Mouse (Mus musculus): ENCODE data around the gene Dmrtc2. TPM values are rescaled to one million over a fixed set of nuclear protein-coding genes. Genes with fewer than 3 reads are reported as not detected.
A peak's percentile ranks its signal among the peaks of the same experiment; 100 is the strongest.

Dmrtc2 gene
- polyA plus RNA-seq, 1 experiment from 2014 or later, result not detected

- Histone ChIP-seq H3K9ac (replicated peaks; ENCODE audit: low read depth) (peak within 1 kb of the TSS; percentile 86), H3K27ac (ENCODE audit: low read length) (peak within 1 kb of the TSS; percentile 95), H3K27me3 (replicated peaks; ENCODE audit: insufficient read depth, low read length) (no peaks in the 10 kb centered on the region), H3K36me3 (ENCODE audit: insufficient read depth, low read length) (no peaks in the 10 kb centered on the region; the same call in 1 of the 2 replicates), H3K9me3 (ENCODE audit: low read length) (no peaks in the 10 kb centered on the region), H3K4me2 (replicated peaks; ENCODE audit: low read depth, low read length) (peak within 1 kb of the TSS; percentile 89), H3K4me1 (ENCODE audit: insufficient read depth, low read depth, low read length) (peaks cover 17% of the 10 kb centered on the region; the same call in 1 of the 2 replicates), H3K4me3 (ENCODE audit: low read depth, low read length) (peak within 1 kb of the TSS; percentile 74)
- TF ChIP-seq EP300 (IDR thresholded peaks at IDR 0.05) (no peak), CTCF (IDR thresholded peaks at IDR 0.05) (no peak)
- WGBS, result 4% methylated on average over 54 of the region's 68 CpGs
- DNase-seq (ENCODE audit: low spot score) (peak; percentile 91), ATAC-seq (peak; percentile 59)
These were observed 33.0 kb downstream of the Dmrtc2 start, which contains the start of gene Arhgef1 for GRCm38 (mm10) chr7:24902630-24903443. Arhgef1 (plus strand) TSS chr7:24902912.

GRCm38 (mm10) chr7:24903444-24903825, 33.6 kb downstream of the Dmrtc2 start:
- TF ChIP-seq CTCF (IDR thresholded peaks at IDR 0.05), result no peak
- peak; percentile 32; the same call in 1 of the 2 replicates for TF ChIP-seq EP300 (IDR thresholded peaks at IDR 0.05)
- peak; percentile 34 for DNase-seq (ENCODE audit: low spot score)

GRCm38 (mm10) chr7:24904070-24904483, 34.2 kb downstream of the Dmrtc2 start:
- TF ChIP-seq CTCF (IDR thresholded peaks at IDR 0.05) (peak; percentile 88), EP300 (IDR thresholded peaks at IDR 0.05) (no peak; the same call in 1 of the 2 replicates)
- WGBS, result 0% methylated on average over 30 of the region's 30 CpGs
- DNase-seq (ENCODE audit: low spot score) (peak; percentile 99), ATAC-seq (peak; percentile 95)
- no peaks in the 10 kb centered on the region for H3K9me3 ChIP-seq (ENCODE audit: low read length)
- H3K4me1 ChIP-seq (ENCODE audit: insufficient read depth, low read depth, low read length), result peaks cover 17% of the 10 kb centered on the region; the same call in 1 of the 2 replicates
- peak overlapping the region; percentile 52 for H3K9ac ChIP-seq (replicated peaks; ENCODE audit: low read depth)
- H3K4me3 ChIP-seq (ENCODE audit: low read depth, low read length), result peak overlapping the region; percentile 74
- H3K36me3 ChIP-seq (ENCODE audit: insufficient read depth, low read length), result peaks cover 7% of the 10 kb centered on the region; the same call in 1 of the 2 replicates
- peak overlapping the region; percentile 95 for H3K27ac ChIP-seq (ENCODE audit: low read length)
- no peaks in the 10 kb centered on the region for H3K27me3 ChIP-seq (replicated peaks; ENCODE audit: insufficient read depth, low read length)
- peak overlapping the region; percentile 89 for H3K4me2 ChIP-seq (replicated peaks; ENCODE audit: low read depth, low read length)

More at GRCm38 (mm10) chr7:24903444-24903825, 33.6 kb downstream of the Dmrtc2 start:
- no peaks in the 10 kb centered on the region for H3K27me3 ChIP-seq (replicated peaks; ENCODE audit: insufficient read depth, low read length)
- ATAC-seq, result no peak
- H3K9ac ChIP-seq (replicated peaks; ENCODE audit: low read depth), result peak overlapping the region; percentile 86
- peaks cover under 1% of the 10 kb centered on the region; the same call in 1 of the 2 replicates for H3K36me3 ChIP-seq (ENCODE audit: insufficient read depth, low read length)
- peaks cover 17% of the 10 kb centered on the region; the same call in 1 of the 2 replicates for H3K4me1 ChIP-seq (ENCODE audit: insufficient read depth, low read depth, low read length)
- 8% methylated on average over 10 of the region's 10 CpGs for WGBS
- H3K4me2 ChIP-seq (replicated peaks; ENCODE audit: low read depth, low read length), result peak overlapping the region; percentile 89
- no peaks in the 10 kb centered on the region for H3K9me3 ChIP-seq (ENCODE audit: low read length)
- peak overlapping the region; percentile 95 for H3K27ac ChIP-seq (ENCODE audit: low read length)
- H3K4me3 ChIP-seq (ENCODE audit: low read depth, low read length), result peak overlapping the region; percentile 74

GRCm38 (mm10) chr7:24904936-24905335, 35.1 kb downstream of the Dmrtc2 start:
- H3K4me3 ChIP-seq (ENCODE audit: low read depth, low read length), result peak overlapping the region; percentile 74; the same call in 1 of the 2 replicates
- peak; percentile 15 for ATAC-seq

GRCm38 (mm10) chr7:24906551-24906950, 36.7 kb downstream of the Dmrtc2 start:
- ATAC-seq, result no peak
- Histone ChIP-seq H3K36me3 (ENCODE audit: insufficient read depth, low read length) (peaks cover 17% of the 10 kb centered on the region; the same call in 1 of the 2 replicates), H3K4me1 (ENCODE audit: insufficient read depth, low read depth, low read length) (peaks cover 17% of the 10 kb centered on the region; the same call in 1 of the 2 replicates), H3K9me3 (ENCODE audit: low read length) (no peaks in the 10 kb centered on the region), H3K4me2 (replicated peaks; ENCODE audit: low read depth, low read length) (0 out of 2 replicates have a peak overlapping the region, but pooled peaks have one; percentile 41), H3K27ac (ENCODE audit: low read length) (peak overlapping the region; percentile 64), H3K4me3 (ENCODE audit: low read depth, low read length) (no peak overlapping the region), H3K27me3 (replicated peaks; ENCODE audit: insufficient read depth, low read length) (no peaks in the 10 kb centered on the region), H3K9ac (replicated peaks; ENCODE audit: low read depth) (no peak overlapping the region)
- TF ChIP-seq CTCF (IDR thresholded peaks at IDR 0.05), result no peak
- no peak for TF ChIP-seq EP300 (IDR thresholded peaks at IDR 0.05)
- DNase-seq (ENCODE audit: low spot score), result peak; percentile 39
- WGBS, result 17% methylated on average over 6 of the region's 6 CpGs

More at GRCm38 (mm10) chr7:24904936-24905335, 35.1 kb downstream of the Dmrtc2 start:
- Histone ChIP-seq H3K36me3 (ENCODE audit: insufficient read depth, low read length) (peaks cover 14% of the 10 kb centered on the region; the same call in 1 of the 2 replicates), H3K4me1 (ENCODE audit: insufficient read depth, low read depth, low read length) (peaks cover 17% of the 10 kb centered on the region; the same call in 1 of the 2 replicates), H3K9ac (replicated peaks; ENCODE audit: low read depth) (no peak overlapping the region; the same call in 1 of the 2 replicates), H3K27ac (ENCODE audit: low read length) (peak overlapping the region; percentile 81), H3K9me3 (ENCODE audit: low read length) (no peaks in the 10 kb centered on the region), H3K4me2 (replicated peaks; ENCODE audit: low read depth, low read length) (peak overlapping the region; percentile 89), H3K27me3 (replicated peaks; ENCODE audit: insufficient read depth, low read length) (no peaks in the 10 kb centered on the region)
- WGBS, result 9% methylated on average over 3 of the region's 3 CpGs
- TF ChIP-seq CTCF (IDR thresholded peaks at IDR 0.05) (peak; percentile 86), EP300 (IDR thresholded peaks at IDR 0.05) (no peak)
- DNase-seq (ENCODE audit: low spot score), result peak; percentile 92

- Histone ChIP-seq H3K4me3 (ENCODE audit: low read depth, low read length) (no peak overlapping the region; the same call in 1 of the 2 replicates), H3K4me1 (ENCODE audit: insufficient read depth, low read depth, low read length) (peaks cover 15% of the 10 kb centered on the region; the same call in 1 of the 2 replicates), H3K27ac (ENCODE audit: low read length) (peak overlapping the region; percentile 64), H3K9me3 (ENCODE audit: low read length) (no peaks in the 10 kb centered on the region), H3K27me3 (replicated peaks; ENCODE audit: insufficient read depth, low read length) (no peaks in the 10 kb centered on the region), H3K9ac (replicated peaks; ENCODE audit: low read depth) (no peak overlapping the region), H3K4me2 (replicated peaks; ENCODE audit: low read depth, low read length) (peak overlapping the region; percentile 41), H3K36me3 (ENCODE audit: insufficient read depth, low read length) (peaks cover 20% of the 10 kb centered on the region)
- DNase-seq (ENCODE audit: low spot score), result peak; percentile 83
- TF ChIP-seq CTCF (IDR thresholded peaks at IDR 0.05), result peak; percentile 56
- TF ChIP-seq EP300 (IDR thresholded peaks at IDR 0.05), result no peak
- peak; percentile 32 for ATAC-seq
- 28% methylated on average over 12 of the region's 13 CpGs for WGBS
These were observed 37.4 kb downstream of the Dmrtc2 start for GRCm38 (mm10) chr7:24907211-24907748.
